In genomic region chr5:146230864-146231654, GRCm38 (mm10) we compare ENCODE assay signal across 8 mouse cellular contexts. TPM values are rescaled to one million over a fixed set of nuclear protein-coding genes. Genes with fewer than 3 reads are reported as not detected.
DNase-seq lines count a peak whose midpoint lies in the region; ATAC-seq and TF ChIP-seq lines count a peak whose summit lies in the region.

Cdk8 (plus strand) TSS chr5:146231230.

- H3K4me1 ChIP-seq in bone marrow, adult 2 months (ENCODE audit: control insufficient read depth, insufficient read depth, low read length) = no peaks in the 10 kb centered on the region; the same call in 1 of the 2 replicates
- H3K4me1 ChIP-seq in embryonic facial prominence, embryonic 15.5 days = peaks cover 11% of the 10 kb centered on the region
- peaks cover 4% of the 10 kb centered on the region; the same call in 1 of the 2 replicates for H3K4me1 ChIP-seq in limb, embryonic 14.5 days (ENCODE audit: control insufficient read depth, insufficient read depth, low read length)
- no peaks in the 10 kb centered on the region; the same call in 1 of the 2 replicates for H3K4me1 ChIP-seq in midbrain, postnatal 0 days (ENCODE audit: insufficient read depth, low read length)

- no peak for TF ChIP-seq CTCF in bone marrow, adult 2 months (IDR thresholded peaks at IDR 0.05; ENCODE audit: control insufficient read depth, insufficient read depth, low read length)
- TF ChIP-seq CTCF in midbrain, postnatal 0 days (IDR thresholded peaks at IDR 0.05) = peak; percentile 14; the same call in 1 of the 2 replicates

- peak; percentile 97 for DNase-seq in 416B (ENCODE audit: low read depth)
- DNase-seq in heart, adult 8-10 months (ENCODE audit: low spot score) = peak; percentile 88
- peak; percentile 94 for DNase-seq in kidney, adult 9 months
- peak; percentile 98 for DNase-seq in limb, embryonic 14.5 days (ENCODE audit: low spot score)
- peak; percentile 98 for DNase-seq in midbrain, postnatal 0 days (ENCODE audit: low spot score)
- DNase-seq in spleen, postnatal 14 days (ENCODE audit: low spot score in 2 of 2) = peak; percentile 77 to 82

- H3K4me3 ChIP-seq in bone marrow, adult 2 months (replicated peaks; ENCODE audit: control insufficient read depth, low read depth, low read length) = peak within 1 kb of the TSS; percentile 84
- H3K4me3 ChIP-seq in embryonic facial prominence, embryonic 15.5 days (replicated peaks) = peak within 1 kb of the TSS; percentile 78
- H3K4me3 ChIP-seq in limb, embryonic 14.5 days (replicated peaks; ENCODE audit: low read length) = peak within 1 kb of the TSS; percentile 77
- peak within 1 kb of the TSS; percentile 76 for H3K4me3 ChIP-seq in midbrain, postnatal 0 days (ENCODE audit: low read depth, low read length)

- H3K9me3 ChIP-seq in embryonic facial prominence, embryonic 15.5 days (replicated peaks) = no peaks in the 10 kb centered on the region
- no peaks in the 10 kb centered on the region for H3K9me3 ChIP-seq in limb, embryonic 14.5 days (ENCODE audit: control insufficient read depth, low read length)
- H3K9me3 ChIP-seq in midbrain, postnatal 0 days (ENCODE audit: low read length) = no peaks in the 10 kb centered on the region

- under 1% methylated on average over 100 of the region's 102 CpGs for WGBS in bone marrow, adult 2 months
- WGBS in embryonic facial prominence, embryonic 15.5 days = under 1% methylated on average over 97 of the region's 102 CpGs
- WGBS in limb, embryonic 14.5 days = under 1% methylated on average over 40 of the region's 102 CpGs
- under 1% methylated on average over 67 of the region's 102 CpGs for WGBS in midbrain, postnatal 0 days

- peak within 1 kb of the TSS; percentile 77 for H3K4me2 ChIP-seq in embryonic facial prominence, embryonic 15.5 days (replicated peaks)
- peak within 1 kb of the TSS; percentile 85 for H3K4me2 ChIP-seq in limb, embryonic 14.5 days (replicated peaks; ENCODE audit: low read depth, low read length, severe bottlenecking)
- H3K4me2 ChIP-seq in midbrain, postnatal 0 days (ENCODE audit: low read depth, low read length, poor library complexity, severe bottlenecking) = peak within 1 kb of the TSS; percentile 83

- no peaks in the 10 kb centered on the region for H3K27me3 ChIP-seq in embryonic facial prominence, embryonic 15.5 days
- no peaks in the 10 kb centered on the region for H3K27me3 ChIP-seq in limb, embryonic 14.5 days (ENCODE audit: control insufficient read depth, insufficient read depth, low read length)
- no peaks in the 10 kb centered on the region for H3K27me3 ChIP-seq in midbrain, postnatal 0 days (ENCODE audit: insufficient read depth, low read length)

- ATAC-seq in embryonic facial prominence, embryonic 15.5 days (ENCODE audit: insufficient number of reproducible peaks, low FRiP score, low TSS enrichment, low read depth) = peak; percentile 88
- peak; percentile 91 for ATAC-seq in limb, embryonic 14.5 days (ENCODE audit: low FRiP score, low read depth)
- peak; percentile 93 for ATAC-seq in midbrain, postnatal 0 days (ENCODE audit: low FRiP score)

- H3K36me3 ChIP-seq in embryonic facial prominence, embryonic 15.5 days = no peaks in the 10 kb centered on the region
- no peaks in the 10 kb centered on the region for H3K36me3 ChIP-seq in limb, embryonic 14.5 days (ENCODE audit: control insufficient read depth, insufficient read depth, low read length)
- H3K36me3 ChIP-seq in midbrain, postnatal 0 days (ENCODE audit: insufficient read depth, low read length) = no peaks in the 10 kb centered on the region

- peak within 1 kb of the TSS; percentile 87 for H3K27ac ChIP-seq in bone marrow, adult 2 months (ENCODE audit: control insufficient read depth, insufficient read depth, low read depth, low read length, poor library complexity)
- H3K27ac ChIP-seq in embryonic facial prominence, embryonic 15.5 days (replicated peaks) = peak within 1 kb of the TSS; percentile 99
- H3K27ac ChIP-seq in limb, embryonic 14.5 days (replicated peaks; ENCODE audit: low read depth, low read length) = peak within 1 kb of the TSS; percentile 96
- peak within 1 kb of the TSS; percentile 85 for H3K27ac ChIP-seq in midbrain, postnatal 0 days (ENCODE audit: low read depth, low read length)

- H3K9ac ChIP-seq in embryonic facial prominence, embryonic 15.5 days = peak within 1 kb of the TSS; percentile 73
- H3K9ac ChIP-seq in limb, embryonic 14.5 days (ENCODE audit: low read depth, low read length, severe bottlenecking) = peak within 1 kb of the TSS; percentile 89
- peak within 1 kb of the TSS; percentile 70 for H3K9ac ChIP-seq in midbrain, postnatal 0 days (replicated peaks; ENCODE audit: low read length, poor library complexity, severe bottlenecking)

- peak; percentile 80; the same call in 1 of the 2 replicates for TF ChIP-seq POLR2A in bone marrow, adult 2 months (IDR thresholded peaks at IDR 0.05; ENCODE audit: borderline replicate concordance, control insufficient read depth, low read depth, low read length)
- TF ChIP-seq POLR2A in limb, embryonic 14.5 days (IDR thresholded peaks at IDR 0.05; ENCODE audit: borderline replicate concordance, extremely low read depth, insufficient read depth, insufficient read length) = peak; percentile 72; the same call in 1 of the 2 replicates

RNA-seq across cellular contexts. Expression of gene Cdk8, which starts in this region (rescaled TPM):
- polyA plus RNA-seq in bone marrow, adult 2 months (2011; ENCODE audit: insufficient read depth, insufficient read length, low replicate concordance, missing spikeins) = 17.0 and 28.8 TPM in 2 replicates
- polyA plus RNA-seq in embryonic facial prominence, embryonic 15.5 days (2015; fragmentation: Nextera tagmentation; extraction: Ambion mirVana) = 16.2 and 17.7 TPM in 2 replicates
- 10 to 100 TPM; 13.7 to 18.6 (median 16.9) TPM for total RNA-seq in heart, adult 8-10 months (2022)
- polyA plus RNA-seq in limb, embryonic 14.5 days (2012; rRNA removed) = 68.3 and 75.1 TPM in 2 replicates
- polyA plus RNA-seq in limb, embryonic 14.5 days (2014; fragmentation: Nextera tagmentation; extraction: Ambion mirVana) = 27.1 and 28.0 TPM in 2 replicates
- total RNA-seq in midbrain, postnatal 0 days (2014; rRNA removed) = 42.1 and 46.3 TPM in 2 replicates
- polyA plus RNA-seq in midbrain, postnatal 0 days (2015; fragmentation: Nextera tagmentation; extraction: Ambion mirVana) = 13.9 and 15.4 TPM in 2 replicates

Comparison
In these comparisons a context has a peak if more than half of its experiments do, and no peak if none do; other contexts are left out.
1. Peak in every context shown above with its lines: DNase-seq, ATAC-seq, H3K4me3 ChIP-seq and H3K27ac ChIP-seq.